Mouse (Mus musculus): ENCODE results near the gene 1700016D06Rik. TPM values are rescaled to one million over a fixed set of nuclear protein-coding genes. Genes with fewer than 3 reads are reported as not detected.
"Not testable (repeated sequence)": the region's sequence is repeated elsewhere in the genome, so short reads cannot be mapped to it uniquely, and the experiment has no call there.

1700016D06Rik gene
- polyA plus RNA-seq, 1 experiment from 2014 or later = not detected

GRCm38 (mm10) chr8:11692455-11692854, 8.4 kb downstream of the 1700016D06Rik start:
- H3K9ac ChIP-seq = no peak overlapping the region
- H3K4me2 ChIP-seq = no peak overlapping the region
- H3K36me3 ChIP-seq (ENCODE audit: insufficient read depth) = no peaks in the 10 kb centered on the region
- H3K4me3 ChIP-seq (ENCODE audit: low read depth, low read length) = no peak overlapping the region
- DNase-seq = no peak
- H3K4me1 ChIP-seq (ENCODE audit: insufficient read depth) = no peaks in the 10 kb centered on the region
- H3K27me3 ChIP-seq (ENCODE audit: insufficient read depth, low read length) = no peaks in the 10 kb centered on the region
- WGBS = 9% methylated on average over 1 of the region's 1 CpGs
- no peak for TF ChIP-seq CTCF (IDR thresholded peaks at IDR 0.05; ENCODE audit: low read depth)
- H3K27ac ChIP-seq (ENCODE audit: low read depth) = no peak overlapping the region
- ATAC-seq (ENCODE audit: insufficient read depth) = no peak
- H3K9me3 ChIP-seq (ENCODE audit: low read depth, low read length) = no peaks in the 10 kb centered on the region

GRCm38 (mm10) chr8:11691761-11692160, 9.1 kb downstream of the 1700016D06Rik start:
- Histone ChIP-seq H3K4me2 (no peak overlapping the region), H3K27ac (ENCODE audit: low read depth) (no peak overlapping the region), H3K4me3 (ENCODE audit: low read depth, low read length) (no peak overlapping the region), H3K36me3 (ENCODE audit: insufficient read depth) (no peaks in the 10 kb centered on the region), H3K9me3 (ENCODE audit: low read depth, low read length) (no peaks in the 10 kb centered on the region), H3K4me1 (ENCODE audit: insufficient read depth) (no peaks in the 10 kb centered on the region), H3K27me3 (ENCODE audit: insufficient read depth, low read length) (no peaks in the 10 kb centered on the region), H3K9ac (no peak overlapping the region)
- DNase-seq (no peak), ATAC-seq (ENCODE audit: insufficient read depth) (no peak)
- no peak for TF ChIP-seq CTCF (IDR thresholded peaks at IDR 0.05; ENCODE audit: low read depth)
- 86% methylated on average over 6 of the region's 6 CpGs for WGBS

GRCm38 (mm10) chr8:11691284-11691683, 9.6 kb downstream of the 1700016D06Rik start:
- TF ChIP-seq CTCF (IDR thresholded peaks at IDR 0.05; ENCODE audit: low read depth) = no peak
- H3K36me3 ChIP-seq (ENCODE audit: insufficient read depth) = no peaks in the 10 kb centered on the region
- WGBS = 81% methylated on average over 6 of the region's 6 CpGs
- no peak for DNase-seq
- H3K9ac ChIP-seq = no peak overlapping the region
- no peak overlapping the region for H3K4me3 ChIP-seq (ENCODE audit: low read depth, low read length)
- H3K4me2 ChIP-seq = no peak overlapping the region
- no peak overlapping the region for H3K27ac ChIP-seq (ENCODE audit: low read depth)
- no peaks in the 10 kb centered on the region for H3K27me3 ChIP-seq (ENCODE audit: insufficient read depth, low read length)
- no peak for ATAC-seq (ENCODE audit: insufficient read depth)
- H3K9me3 ChIP-seq (ENCODE audit: low read depth, low read length) = no peaks in the 10 kb centered on the region
- H3K4me1 ChIP-seq (ENCODE audit: insufficient read depth) = no peaks in the 10 kb centered on the region

GRCm38 (mm10) chr8:11689945-11690344, 10.9 kb downstream of the 1700016D06Rik start:
- DNase-seq (no peak), ATAC-seq (ENCODE audit: insufficient read depth) (no peak)
- 56% methylated on average over 7 of the region's 7 CpGs for WGBS
- Histone ChIP-seq H3K9me3 (ENCODE audit: low read depth, low read length) (no peaks in the 10 kb centered on the region), H3K4me1 (ENCODE audit: insufficient read depth) (no peaks in the 10 kb centered on the region), H3K36me3 (ENCODE audit: insufficient read depth) (no peaks in the 10 kb centered on the region), H3K9ac (no peak overlapping the region), H3K4me2 (no peak overlapping the region), H3K27ac (ENCODE audit: low read depth) (no peak overlapping the region), H3K4me3 (ENCODE audit: low read depth, low read length) (no peak overlapping the region), H3K27me3 (ENCODE audit: insufficient read depth, low read length) (no peaks in the 10 kb centered on the region)
- TF ChIP-seq CTCF (IDR thresholded peaks at IDR 0.05; ENCODE audit: low read depth) = no peak

- no peak overlapping the region for H3K4me2 ChIP-seq
- ATAC-seq (ENCODE audit: insufficient read depth) (no peak), DNase-seq (no peak)
- no peaks in the 10 kb centered on the region for H3K27me3 ChIP-seq (ENCODE audit: insufficient read depth, low read length)
- H3K4me1 ChIP-seq (ENCODE audit: insufficient read depth) = no peaks in the 10 kb centered on the region
- H3K4me3 ChIP-seq (ENCODE audit: low read depth, low read length) = no peak overlapping the region
- H3K9ac ChIP-seq = no peak overlapping the region
- H3K27ac ChIP-seq (ENCODE audit: low read depth) = no peak overlapping the region
- no peaks in the 10 kb centered on the region for H3K9me3 ChIP-seq (ENCODE audit: low read depth, low read length)
- no peaks in the 10 kb centered on the region for H3K36me3 ChIP-seq (ENCODE audit: insufficient read depth)
- TF ChIP-seq CTCF (IDR thresholded peaks at IDR 0.05; ENCODE audit: low read depth) = no peak
- WGBS = 86% methylated on average over 5 of the region's 5 CpGs
Observed at GRCm38 (mm10) chr8:11687251-11687650, 13.6 kb downstream of the 1700016D06Rik start.

- no peak overlapping the region for H3K4me3 ChIP-seq (ENCODE audit: low read depth, low read length)
- H3K9me3 ChIP-seq (ENCODE audit: low read depth, low read length) = no peaks in the 10 kb centered on the region
- DNase-seq (no peak), ATAC-seq (ENCODE audit: insufficient read depth) (no peak)
- H3K36me3 ChIP-seq (ENCODE audit: insufficient read depth) = no peaks in the 10 kb centered on the region
- TF ChIP-seq CTCF (IDR thresholded peaks at IDR 0.05; ENCODE audit: low read depth) = no peak
- H3K27me3 ChIP-seq (ENCODE audit: insufficient read depth, low read length) = no peaks in the 10 kb centered on the region
- no peak overlapping the region for H3K4me2 ChIP-seq
- no peak overlapping the region for H3K9ac ChIP-seq
- H3K27ac ChIP-seq (ENCODE audit: low read depth) = no peak overlapping the region
- WGBS = 69% methylated on average over 7 of the region's 7 CpGs
- no peaks in the 10 kb centered on the region for H3K4me1 ChIP-seq (ENCODE audit: insufficient read depth)
Observed at GRCm38 (mm10) chr8:11684558-11684957, 16.3 kb downstream of the 1700016D06Rik start.

- Histone ChIP-seq H3K9ac (no peak overlapping the region), H3K4me1 (ENCODE audit: insufficient read depth) (no peaks in the 10 kb centered on the region), H3K4me2 (no peak overlapping the region), H3K27me3 (ENCODE audit: insufficient read depth, low read length) (no peaks in the 10 kb centered on the region), H3K36me3 (ENCODE audit: insufficient read depth) (no peaks in the 10 kb centered on the region), H3K4me3 (ENCODE audit: low read depth, low read length) (no peak overlapping the region), H3K27ac (ENCODE audit: low read depth) (no peak overlapping the region), H3K9me3 (ENCODE audit: low read depth, low read length) (no peaks in the 10 kb centered on the region)
- no peak for TF ChIP-seq CTCF (IDR thresholded peaks at IDR 0.05; ENCODE audit: low read depth)
- WGBS = 64% methylated on average over 2 of the region's 2 CpGs
- ATAC-seq (ENCODE audit: insufficient read depth) (no peak), DNase-seq (no peak)
Observed at GRCm38 (mm10) chr8:11668308-11668707, 32.6 kb downstream of the 1700016D06Rik start.

- DNase-seq; H3K4me2 ChIP-seq; H3K4me1 ChIP-seq (ENCODE audit: insufficient read depth); H3K9me3 ChIP-seq (ENCODE audit: low read depth, low read length); H3K27me3 ChIP-seq (ENCODE audit: insufficient read depth, low read length); H3K9ac ChIP-seq; H3K36me3 ChIP-seq (ENCODE audit: insufficient read depth); H3K27ac ChIP-seq (ENCODE audit: low read depth); H3K4me3 ChIP-seq (ENCODE audit: low read depth, low read length); ATAC-seq (ENCODE audit: insufficient read depth): not testable (repeated sequence)
- 84% methylated on average over 20 of the region's 20 CpGs for WGBS
Observed at GRCm38 (mm10) chr8:11666023-11666716, 34.7 kb downstream of the 1700016D06Rik start.
